Mouse (Mus musculus) lung, adult 2 months (tissue): ENCODE data around the gene Fanca.

ENCODE experiments used
- CTCF ChIP-seq: fragments of 200-500 bp; IDR thresholded peaks from 2 replicates; pipeline ENCODE4 v1.5.1; 2011; ENCODE audit warnings: mild to moderate bottlenecking, low read length, control low read depth; ENCODE audit not compliant: insufficient read depth
- POLR2A ChIP-seq: fragments of 200-500 bp; IDR thresholded peaks from 2 replicates; pipeline ENCODE4 v1.6.1; 2011; ENCODE audit warnings: low read depth, mild to moderate bottlenecking, control low read depth, low read length, borderline replicate concordance; ENCODE audit errors: extremely low read depth

DNA sequence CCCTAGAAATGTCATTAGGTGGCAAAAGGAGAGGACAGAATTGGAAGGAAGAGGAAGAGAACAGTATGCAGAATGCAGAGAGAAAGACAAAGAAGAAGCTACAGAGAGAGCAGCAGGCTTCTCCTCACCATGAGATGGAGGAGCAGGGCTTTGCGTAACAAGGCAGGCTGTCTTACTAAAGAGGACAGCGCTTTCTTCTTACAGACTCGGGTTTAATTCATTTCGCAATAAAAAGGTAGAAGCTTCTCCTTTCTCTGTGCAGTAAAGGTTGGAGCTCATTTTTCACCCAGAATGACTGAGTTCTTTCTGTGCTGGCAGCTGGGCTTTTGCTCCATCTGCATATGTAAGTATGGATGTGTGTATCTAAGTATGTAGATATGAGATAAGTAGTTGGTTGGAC is 38.5 kb downstream of the Fanca start:
- TF ChIP-seq CTCF, result no peak
- no peak for TF ChIP-seq POLR2A
